Mouse (Mus musculus): ENCODE data around the gene Zglp1.

- TF ChIP-seq POLR2A (IDR thresholded peaks at IDR 0.05; ENCODE audit: extremely low read depth, insufficient read depth, low read length) (no peak), CTCF (IDR thresholded peaks at IDR 0.05; ENCODE audit: extremely low read depth, insufficient read depth, low read length) (no peak)
Observed at GRCm38 (mm10) chr9:21035586-21035985, 31.3 kb downstream of the Zglp1 start.

Measured in cortical plate, adult 2 months (tissue).